Mouse (Mus musculus): Measurements from ENCODE around the gene Gm10722.
"Not testable (repeated sequence)": the region's sequence is repeated elsewhere in the genome, so short reads cannot be mapped to it uniquely, and the experiment has no call there.

GRCm38 (mm10) chr9:3002794-3003396 is 2.2 kb downstream of the Gm10722 start, which contains the start of gene Gm11168:
- TF ChIP-seq POLR2A (IDR thresholded peaks at IDR 0.05; ENCODE audit: low read depth, low read length); CTCF (IDR thresholded peaks at IDR 0.05; ENCODE audit: extremely low read depth, insufficient read length, insufficient replicate concordance, low read depth, low read length): not testable (repeated sequence)
